In genomic region chr11:21996661-21997560, GRCm38 (mm10) we compare ENCODE assay signal across 9 mouse cellular contexts. TPM values are rescaled to one million over a fixed set of nuclear protein-coding genes. Genes with fewer than 3 reads are reported as not detected.
A peak's percentile ranks its signal among the peaks of the same experiment; 100 is the strongest.
DNase-seq lines count a peak whose midpoint lies in the region; ATAC-seq lines count a peak whose summit lies in the region.
"Had no signal": no experiment of that assay in that cellular context is flagged by ENCODE, and none has a peak within 500 bp of the region (broad histone marks: within the 10 kb centered on the region; RNA-seq: fewer than 3 reads in every experiment).

No protein-coding gene starts in this region.

- peak overlapping the region; percentile 56 for H3K9ac ChIP-seq in forebrain, embryonic 16.5 days (replicated peaks; ENCODE audit: low read depth, low read length)
- no peak overlapping the region for H3K9ac ChIP-seq in intestine, embryonic 15.5 days
- no peak overlapping the region for H3K9ac ChIP-seq in liver, embryonic 15.5 days

- peak overlapping the region; percentile 35 for H3K27ac ChIP-seq in forebrain, embryonic 16.5 days (ENCODE audit: low read length)
- H3K27ac ChIP-seq in intestine, embryonic 15.5 days: no peak overlapping the region
- no peak overlapping the region for H3K27ac ChIP-seq in liver, embryonic 15.5 days (replicated peaks)

- WGBS in forebrain, embryonic 16.5 days: 1% methylated on average over 63 of the region's 63 CpGs
- under 1% methylated on average over 63 of the region's 63 CpGs for WGBS in intestine, embryonic 15.5 days
- under 1% methylated on average over 63 of the region's 63 CpGs for WGBS in liver, embryonic 15.5 days (ENCODE audit: insufficient replicate concordance)

- peak; percentile 21 for DNase-seq in gastrocnemius, postnatal 14 days
- DNase-seq in gastrocnemius, postnatal 25 days: no peak
- peak; percentile 27 for DNase-seq in adrenal gland, postnatal 14 days
- DNase-seq in right cerebral cortex, adult 2 months (ENCODE audit: low spot score in 2 of 2): peak; percentile 16 to 29

- no peaks in the 10 kb centered on the region for H3K9me3 ChIP-seq in forebrain, embryonic 16.5 days (ENCODE audit: control insufficient read depth, low read length)
- H3K9me3 ChIP-seq in intestine, embryonic 15.5 days: no peaks in the 10 kb centered on the region
- no peaks in the 10 kb centered on the region for H3K9me3 ChIP-seq in liver, embryonic 15.5 days (replicated peaks)

- peak overlapping the region; percentile 68 for H3K4me2 ChIP-seq in forebrain, embryonic 16.5 days (ENCODE audit: low read length)
- peak overlapping the region; percentile 53 for H3K4me2 ChIP-seq in intestine, embryonic 15.5 days (replicated peaks)
- H3K4me2 ChIP-seq in liver, embryonic 15.5 days: peak overlapping the region; percentile 13; the same call in 1 of the 2 replicates

- peak; percentile 49 for ATAC-seq in forebrain, embryonic 16.5 days
- no peak for ATAC-seq in intestine, embryonic 15.5 days
- no peak for ATAC-seq in liver, embryonic 15.5 days (ENCODE audit: insufficient read depth)
- no peak for ATAC-seq in megakaryocyte progenitor cell, adult 5-6 weeks (replicated peaks; ENCODE audit: poor library complexity)

- H3K36me3 ChIP-seq in forebrain, embryonic 16.5 days (ENCODE audit: control insufficient read depth, insufficient read depth): no peaks in the 10 kb centered on the region
- no peaks in the 10 kb centered on the region for H3K36me3 ChIP-seq in intestine, embryonic 15.5 days
- no peaks in the 10 kb centered on the region for H3K36me3 ChIP-seq in liver, embryonic 15.5 days (replicated peaks)
- H3K36me3 ChIP-seq: G1E had no signal

- peak overlapping the region; percentile 59 for H3K4me3 ChIP-seq in forebrain, embryonic 16.5 days (replicated peaks; ENCODE audit: low read length)
- peak overlapping the region; percentile 7 for H3K4me3 ChIP-seq in intestine, embryonic 15.5 days (replicated peaks)
- H3K4me3 ChIP-seq in liver, embryonic 15.5 days (replicated peaks): no peak overlapping the region

- peaks cover 40% of the 10 kb centered on the region for H3K4me1 ChIP-seq in forebrain, embryonic 16.5 days (replicated peaks; ENCODE audit: control insufficient read depth, insufficient read depth, low read length)
- peaks cover 30% of the 10 kb centered on the region for H3K4me1 ChIP-seq in intestine, embryonic 15.5 days (replicated peaks)
- H3K4me1 ChIP-seq in liver, embryonic 15.5 days (replicated peaks): peaks cover 30% of the 10 kb centered on the region

- peaks cover 14% of the 10 kb centered on the region for H3K27me3 ChIP-seq in forebrain, embryonic 16.5 days (replicated peaks; ENCODE audit: control insufficient read depth, insufficient read depth, low read length)
- H3K27me3 ChIP-seq in intestine, embryonic 15.5 days (replicated peaks): peaks cover 88% of the 10 kb centered on the region
- peaks cover 99% of the 10 kb centered on the region for H3K27me3 ChIP-seq in liver, embryonic 15.5 days

- intact Hi-C loops in gastrocnemius, postnatal 14 days (cut with DNase I; ENCODE audit: low total_unique reads): loop anchor here (10.0 kb wide), 1 partner anchor 208 kb away; no protein-coding TSS in a partner anchor

RNA-seq across cellular contexts. Expression of gene Otx1, which starts 5.8 kb away (rescaled TPM):
- not detected for total RNA-seq in gastrocnemius, postnatal 14 days (2021)
- total RNA-seq in gastrocnemius, postnatal 25 days (2021): not detected
- not detected in 2 replicates for total RNA-seq in adrenal gland, postnatal 14 days (2021)
- 9.3 and 9.5 TPM in 2 replicates for polyA plus RNA-seq in forebrain, embryonic 16.5 days (2015; fragmentation: Nextera tagmentation; extraction: Ambion mirVana)
- not detected in 2 replicates for polyA plus RNA-seq in intestine, embryonic 15.5 days (2015; fragmentation: Nextera tagmentation; extraction: Ambion mirVana)
- not detected in 2 replicates for polyA plus RNA-seq in liver, embryonic 15.5 days (2015; fragmentation: Nextera tagmentation; extraction: Ambion mirVana)
- not detected in 2 replicates for total RNA-seq in megakaryocyte progenitor cell, adult 5-6 weeks (2015)
- total RNA-seq in megakaryocyte progenitor cell, adult 5-6 weeks (2017): not detected in 2 replicates

Comparison
In these comparisons a context has a peak if more than half of its experiments do, and no peak if none do; other contexts are left out.
1. H3K4me2 ChIP-seq: peak in every context shown above with its lines; median percentile 68 in forebrain, embryonic 16.5 days; 53 in intestine, embryonic 15.5 days; 13 in liver, embryonic 15.5 days.